Mouse (Mus musculus) T-helper 1 cell (primary cell): ENCODE measurements at regions not wholly inside any gene's neighbourhood (a gene's known extent, or its start where the extent isn't known, plus 50 kb on each side); places are given as distances from the start of the nearest gene placed in this dataset.
"Not testable (repeated sequence)": the region's sequence is repeated elsewhere in the genome, so short reads cannot be mapped to it uniquely, and the experiment has no call there.

Experiments
- in situ Hi-C: fragments of 300-600 bp; cut with MboI, MseI; formaldehyde crosslinking; loops from one replicate; pipeline ENCODE4 v1.15.1; 2025; ENCODE audit warnings: high pct_unique_total_duplicates

- in situ Hi-C loops = no loop called here
These were observed 85.6 kb downstream of the Gxylt1 start for GRCm38 (mm10) chr15:93189266-93189855.

- in situ Hi-C loops = no loop called here
These were observed 98.8 kb downstream of the Gxylt1 start for GRCm38 (mm10) chr15:93176221-93176620.

GRCm38 (mm10) chr15:93168784-93169183 is 106.2 kb downstream of the Gxylt1 start:
- in situ Hi-C loops = no loop called here

- in situ Hi-C loops = no loop called here
These were observed 107.5 kb downstream of the Gxylt1 start for GRCm38 (mm10) chr15:93167451-93167850.

GRCm38 (mm10) chr15:93161924-93162910 is 112.8 kb downstream of the Gxylt1 start:
- in situ Hi-C loops = no loop called here

GRCm38 (mm10) chr15:93161329-93161728 is 113.7 kb downstream of the Gxylt1 start:
- in situ Hi-C loops = no loop called here

- in situ Hi-C loops = no loop called here
These were observed 119.2 kb downstream of the Gxylt1 start for GRCm38 (mm10) chr15:93155756-93156155.

- in situ Hi-C loops = no loop called here
These were observed 121.0 kb downstream of the Gxylt1 start for GRCm38 (mm10) chr15:93154022-93154421.

- in situ Hi-C loops = no loop called here
These were observed 130.1 kb downstream of the Gxylt1 start for GRCm38 (mm10) chr15:93144899-93145298.

- in situ Hi-C loops = no loop called here
These were observed 130.7 kb downstream of the Gxylt1 start for GRCm38 (mm10) chr15:93144264-93144663.

- in situ Hi-C loops = no loop called here
These were observed 141.6 kb downstream of the Gxylt1 start for GRCm38 (mm10) chr15:93133379-93133778.

- in situ Hi-C loops = no loop called here
These were observed 143.9 kb downstream of the Gxylt1 start for GRCm38 (mm10) chr15:93131056-93131455.

- in situ Hi-C loops = no loop called here
These were observed 149.7 kb downstream of the Gxylt1 start for GRCm38 (mm10) chr15:93125261-93125660.

GRCm38 (mm10) chr15:93121156-93121555 is 153.8 kb downstream of the Gxylt1 start:
- in situ Hi-C loops = no loop called here

- in situ Hi-C loops = not testable (repeated sequence)
These were observed 157.2 kb downstream of the Gxylt1 start for GRCm38 (mm10) chr15:93117806-93118205.

GRCm38 (mm10) chr15:93115674-93116102 is 159.3 kb downstream of the Gxylt1 start:
- in situ Hi-C loops = no loop called here

GRCm38 (mm10) chr15:93104936-93105335 is 170.0 kb downstream of the Gxylt1 start:
- in situ Hi-C loops = no loop called here

- in situ Hi-C loops = no loop called here
These were observed 171.6 kb downstream of the Gxylt1 start for GRCm38 (mm10) chr15:93103426-93103825.

GRCm38 (mm10) chr15:93101881-93102280 is 173.1 kb downstream of the Gxylt1 start:
- in situ Hi-C loops = no loop called here

- in situ Hi-C loops = no loop called here
These were observed 174.1 kb downstream of the Gxylt1 start for GRCm38 (mm10) chr15:93100837-93101236.

- in situ Hi-C loops = loop anchor here (25.0 kb wide), 1 partner anchor 112 kb away; no protein-coding TSS in a partner anchor
These were observed 175.1 kb downstream of the Gxylt1 start for GRCm38 (mm10) chr15:93099840-93100239.

GRCm38 (mm10) chr15:93096335-93096734 is 178.6 kb downstream of the Gxylt1 start:
- in situ Hi-C loops = loop anchor here (25.0 kb wide), 1 partner anchor 116 kb away; no protein-coding TSS in a partner anchor
